Mouse (Mus musculus): Measurements from ENCODE around the gene Tsc22d4. TPM values are rescaled to one million over a fixed set of nuclear protein-coding genes. Genes with fewer than 3 reads are reported as not detected.

The Tsc22d4 gene
- total RNA-seq (2014; rRNA removed) (188 and 320 TPM in 2 replicates), polyA plus RNA-seq (2015; fragmentation: Nextera tagmentation; extraction: Ambion mirVana) (157 and 179 TPM in 2 replicates)

GRCm38 (mm10) chr5:137745214-137746171, at the start of gene Tsc22d4:
Gene Tsc22d4 (plus strand): TSS chr5:137745730.
- 4% methylated on average over 28 of the region's 28 CpGs for WGBS
- Histone ChIP-seq H3K4me1 (ENCODE audit: insufficient read depth, low read length) (peaks cover 5% of the 10 kb centered on the region; the same call in 1 of the 2 replicates), H3K27me3 (ENCODE audit: insufficient read depth, low read length) (no peaks in the 10 kb centered on the region), H3K4me2 (ENCODE audit: low read depth, low read length, poor library complexity, severe bottlenecking) (peak within 1 kb of the TSS; percentile 99), H3K9me3 (ENCODE audit: low read length) (no peaks in the 10 kb centered on the region), H3K36me3 (ENCODE audit: insufficient read depth, low read length) (no peaks in the 10 kb centered on the region), H3K4me3 (ENCODE audit: low read depth, low read length) (peak within 1 kb of the TSS; percentile 60), H3K27ac (ENCODE audit: low read depth, low read length) (peak within 1 kb of the TSS; percentile 72), H3K9ac (replicated peaks; ENCODE audit: low read length, poor library complexity, severe bottlenecking) (peak within 1 kb of the TSS; percentile 70)
- ATAC-seq (ENCODE audit: low FRiP score) = peak; percentile 50
- no peak for TF ChIP-seq CTCF (IDR thresholded peaks at IDR 0.05)
- peak; percentile 94 for DNase-seq (ENCODE audit: low spot score)

GRCm38 (mm10) chr5:137695930-137696329, 49.6 kb upstream of the Tsc22d4 start:
- H3K27me3 ChIP-seq (ENCODE audit: insufficient read depth, low read length) = no peaks in the 10 kb centered on the region
- H3K27ac ChIP-seq (ENCODE audit: low read depth, low read length) = no peak overlapping the region
- H3K4me2 ChIP-seq (ENCODE audit: low read depth, low read length, poor library complexity, severe bottlenecking) = no peak overlapping the region
- H3K9me3 ChIP-seq (ENCODE audit: low read length) = no peaks in the 10 kb centered on the region
- no peak for TF ChIP-seq CTCF (IDR thresholded peaks at IDR 0.05)
- H3K4me3 ChIP-seq (ENCODE audit: low read depth, low read length) = no peak overlapping the region
- 88% methylated on average over 4 of the region's 4 CpGs for WGBS
- no peaks in the 10 kb centered on the region for H3K36me3 ChIP-seq (ENCODE audit: insufficient read depth, low read length)
- DNase-seq (ENCODE audit: low spot score) (no peak), ATAC-seq (ENCODE audit: low FRiP score) (no peak)
- H3K9ac ChIP-seq (replicated peaks; ENCODE audit: low read length, poor library complexity, severe bottlenecking) = no peak overlapping the region
- H3K4me1 ChIP-seq (ENCODE audit: insufficient read depth, low read length) = no peaks in the 10 kb centered on the region

GRCm38 (mm10) chr5:137699080-137699479, 46.5 kb upstream of the Tsc22d4 start:
- DNase-seq (ENCODE audit: low spot score) = no peak
- Histone ChIP-seq H3K27ac (ENCODE audit: low read depth, low read length) (no peak overlapping the region), H3K4me1 (ENCODE audit: insufficient read depth, low read length) (no peaks in the 10 kb centered on the region), H3K4me3 (ENCODE audit: low read depth, low read length) (no peak overlapping the region), H3K9ac (replicated peaks; ENCODE audit: low read length, poor library complexity, severe bottlenecking) (no peak overlapping the region), H3K4me2 (ENCODE audit: low read depth, low read length, poor library complexity, severe bottlenecking) (no peak overlapping the region), H3K9me3 (ENCODE audit: low read length) (no peaks in the 10 kb centered on the region), H3K27me3 (ENCODE audit: insufficient read depth, low read length) (no peaks in the 10 kb centered on the region), H3K36me3 (ENCODE audit: insufficient read depth, low read length) (no peaks in the 10 kb centered on the region)
- TF ChIP-seq CTCF (IDR thresholded peaks at IDR 0.05) = no peak
- WGBS = 82% methylated on average over 3 of the region's 3 CpGs
- no peak for ATAC-seq (ENCODE audit: low FRiP score)

DNA sequence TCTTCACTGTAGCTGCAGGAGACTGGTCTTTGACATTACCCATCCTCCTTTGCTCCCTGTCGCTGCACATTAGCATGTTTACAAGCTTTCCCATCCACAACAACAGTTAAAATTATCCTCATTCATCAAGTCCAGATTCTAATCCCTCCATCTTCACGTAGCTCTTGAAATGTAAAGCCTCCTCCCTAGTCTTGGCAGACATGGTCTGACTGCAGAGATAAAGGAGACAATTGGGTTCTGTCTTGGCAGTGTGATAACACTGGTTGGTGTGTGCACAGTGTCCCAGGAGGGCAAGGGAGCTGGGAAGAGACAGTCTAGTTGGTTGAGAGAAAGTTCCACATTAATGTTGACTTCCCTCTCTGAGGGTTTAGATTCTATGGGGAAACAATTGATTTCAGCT, 45.7 kb upstream of the Tsc22d4 start:
- Histone ChIP-seq H3K27me3 (ENCODE audit: insufficient read depth, low read length) (no peaks in the 10 kb centered on the region), H3K27ac (ENCODE audit: low read depth, low read length) (no peak overlapping the region), H3K4me1 (ENCODE audit: insufficient read depth, low read length) (no peaks in the 10 kb centered on the region), H3K4me2 (ENCODE audit: low read depth, low read length, poor library complexity, severe bottlenecking) (no peak overlapping the region), H3K9me3 (ENCODE audit: low read length) (no peaks in the 10 kb centered on the region), H3K4me3 (ENCODE audit: low read depth, low read length) (no peak overlapping the region), H3K9ac (replicated peaks; ENCODE audit: low read length, poor library complexity, severe bottlenecking) (no peak overlapping the region), H3K36me3 (ENCODE audit: insufficient read depth, low read length) (no peaks in the 10 kb centered on the region)
- TF ChIP-seq CTCF (IDR thresholded peaks at IDR 0.05) = no peak
- WGBS = 67% methylated on average over 2 of the region's 2 CpGs
- ATAC-seq (ENCODE audit: low FRiP score) = no peak
- DNase-seq (ENCODE audit: low spot score) = no peak

- H3K4me1 ChIP-seq (ENCODE audit: insufficient read depth, low read length) = no peaks in the 10 kb centered on the region
- TF ChIP-seq CTCF (IDR thresholded peaks at IDR 0.05) = no peak
- H3K9ac ChIP-seq (replicated peaks; ENCODE audit: low read length, poor library complexity, severe bottlenecking) = no peak overlapping the region
- no peaks in the 10 kb centered on the region for H3K9me3 ChIP-seq (ENCODE audit: low read length)
- no peak overlapping the region for H3K4me2 ChIP-seq (ENCODE audit: low read depth, low read length, poor library complexity, severe bottlenecking)
- ATAC-seq (ENCODE audit: low FRiP score) = no peak
- no peaks in the 10 kb centered on the region for H3K36me3 ChIP-seq (ENCODE audit: insufficient read depth, low read length)
- H3K27ac ChIP-seq (ENCODE audit: low read depth, low read length) = no peak overlapping the region
- no peak for DNase-seq (ENCODE audit: low spot score)
- no peaks in the 10 kb centered on the region for H3K27me3 ChIP-seq (ENCODE audit: insufficient read depth, low read length)
- H3K4me3 ChIP-seq (ENCODE audit: low read depth, low read length) = no peak overlapping the region
- 58% methylated on average over 6 of the region's 6 CpGs for WGBS
Measured at GRCm38 (mm10) chr5:137705242-137705641, 40.3 kb upstream of the Tsc22d4 start.

All from midbrain, postnatal 0 days (tissue).